8 mouse cellular contexts compared by ENCODE assay signal in the genomic region with DNA sequence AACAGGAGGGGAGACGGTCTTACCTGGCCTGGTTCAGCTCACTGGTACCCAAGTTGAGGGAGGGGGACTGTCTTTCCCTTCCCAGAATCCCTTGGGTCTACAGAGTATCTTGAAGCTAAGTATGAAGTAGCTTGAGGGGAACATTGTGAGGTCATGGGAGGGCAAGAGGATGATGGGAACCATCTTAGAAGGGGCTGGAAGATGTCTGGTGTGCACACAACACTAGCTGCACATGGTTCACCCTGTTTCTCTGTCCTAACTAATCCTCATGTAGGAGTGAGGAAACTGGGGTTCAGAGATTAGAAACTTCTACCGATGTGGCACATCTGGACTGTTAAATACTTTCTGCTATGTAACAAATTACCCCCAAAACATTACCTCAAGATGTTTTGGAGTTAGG. TPM values are rescaled to one million over a fixed set of nuclear protein-coding genes. Genes with fewer than 3 reads are reported as not detected.
DNase-seq lines count a peak whose midpoint lies in the region; ATAC-seq and TF ChIP-seq lines count a peak whose summit lies in the region.

A gene (minus strand): TSS at position 101 of the 400 bp plus-strand sequence.

- no peaks in the 10 kb centered on the region for H3K9me3 ChIP-seq in midbrain, embryonic 15.5 days

- no peaks in the 10 kb centered on the region for H3K36me3 ChIP-seq in midbrain, embryonic 15.5 days (replicated peaks)

- WGBS in midbrain, embryonic 15.5 days, result 93% methylated on average over 2 of the region's 2 CpGs

- H3K4me2 ChIP-seq in midbrain, embryonic 15.5 days, result peak within 1 kb of the TSS; percentile 57

- no peak for TF ChIP-seq POLR2A in brain, embryonic 14.5 days (IDR thresholded peaks at IDR 0.05; ENCODE audit: borderline replicate concordance, extremely low read depth, insufficient read depth, insufficient read length, poor library complexity, severe bottlenecking)

- no peak for ATAC-seq in granulocyte monocyte progenitor cell, adult 5-6 weeks (replicated peaks; ENCODE audit: poor library complexity, severe bottlenecking)
- ATAC-seq in midbrain, embryonic 15.5 days (replicated peaks), result no peak

- no peak within 1 kb of the TSS for H3K9ac ChIP-seq in midbrain, embryonic 15.5 days

- no peak for DNase-seq in layer of hippocampus, adult 18-20 months (ENCODE audit: low spot score in 2 of 2)
- DNase-seq in layer of hippocampus, adult 9-11 months, result no peak
- DNase-seq in brain, embryonic 14.5 days (ENCODE audit: low read depth), result no peak
- DNase-seq in layer of hippocampus, postnatal 25 days (ENCODE audit: extremely low spot score in 1 of 2, low spot score in 1 of 2), result no peak
- DNase-seq in MN1 (ENCODE audit: low spot score), result no peak
- DNase-seq in B cell, adult 2 months, result no peak

- TF ChIP-seq CTCF in brain, embryonic 14.5 days (IDR thresholded peaks at IDR 0.05; ENCODE audit: borderline replicate concordance, extremely low read depth, insufficient read depth, insufficient read length), result no peak

- no peak within 1 kb of the TSS for H3K27ac ChIP-seq in midbrain, embryonic 15.5 days

- no peaks in the 10 kb centered on the region for H3K27me3 ChIP-seq in midbrain, embryonic 15.5 days (replicated peaks)

- H3K4me1 ChIP-seq in midbrain, embryonic 15.5 days, result peaks cover 7% of the 10 kb centered on the region

- H3K4me3 ChIP-seq in midbrain, embryonic 15.5 days, result peak within 1 kb of the TSS; percentile 30

RNA-seq across cellular contexts. Expression of the gene that starts here (rescaled TPM):
- total RNA-seq in layer of hippocampus, adult 18-20 months (2021), result 100 to 1,000 TPM; 104 to 113 TPM
- polyA plus RNA-seq in brain, embryonic 14.5 days (2012; rRNA removed), result 28.2 and 37.3 TPM in 2 replicates
- total RNA-seq in granulocyte monocyte progenitor cell, adult 5-6 weeks (2014; fragmentation: Nextera tagmentation), result 32.4 and 33.0 TPM in 2 replicates
- total RNA-seq in granulocyte monocyte progenitor cell, adult 5-6 weeks (2017), result 34.7 and 39.4 TPM in 2 replicates
- total RNA-seq in layer of hippocampus, postnatal 25 days (2021), result 100 to 1,000 TPM; 102 to 108 TPM
- 69.8 and 75.5 TPM in 2 replicates for polyA plus RNA-seq in midbrain, embryonic 15.5 days (2015; fragmentation: Nextera tagmentation; extraction: Ambion mirVana)
